ENCODE assay signal across 22 mouse cellular contexts in genomic region chr17:49085111-49085510, GRCm38 (mm10).
A peak's percentile ranks its signal among the peaks of the same experiment; 100 is the strongest.
DNase-seq lines count a peak whose midpoint lies in the region; ATAC-seq lines count a peak whose summit lies in the region.
"Had no signal": no experiment of that assay in that cellular context is flagged by ENCODE, and none has a peak within 500 bp of the region (broad histone marks: within the 10 kb centered on the region; RNA-seq: fewer than 3 reads in every experiment).

No protein-coding gene starts in this region.

- 98% methylated on average over 4 of the region's 4 CpGs for WGBS in midbrain, embryonic 13.5 days
- 90% methylated on average over 4 of the region's 4 CpGs for WGBS in forebrain, embryonic 11.5 days

- H3K9me3 ChIP-seq in midbrain, embryonic 13.5 days, result no peaks in the 10 kb centered on the region
- H3K9me3 ChIP-seq in forebrain, embryonic 11.5 days (ENCODE audit: control insufficient read depth, low read length), result no peaks in the 10 kb centered on the region
- H3K9me3 ChIP-seq: embryonic facial prominence, embryonic 10.5 days; heart, embryonic 15.5 days; hindbrain, embryonic 13.5 days had no signal

- H3K9ac ChIP-seq in midbrain, embryonic 13.5 days (replicated peaks), result no peak overlapping the region
- H3K9ac ChIP-seq in forebrain, embryonic 11.5 days (ENCODE audit: low read length), result no peak overlapping the region
- H3K9ac ChIP-seq: heart, embryonic 15.5 days; hindbrain, embryonic 13.5 days had no signal

- no peaks in the 10 kb centered on the region for H3K36me3 ChIP-seq in midbrain, embryonic 13.5 days
- no peaks in the 10 kb centered on the region for H3K36me3 ChIP-seq in forebrain, embryonic 11.5 days (ENCODE audit: control insufficient read depth, insufficient read depth, low read length)
- H3K36me3 ChIP-seq: embryonic facial prominence, embryonic 10.5 days; heart, embryonic 15.5 days; hindbrain, embryonic 13.5 days had no signal

- no peaks in the 10 kb centered on the region for H3K27me3 ChIP-seq in midbrain, embryonic 13.5 days
- no peaks in the 10 kb centered on the region for H3K27me3 ChIP-seq in forebrain, embryonic 11.5 days (ENCODE audit: control insufficient read depth, insufficient read depth, low read length)
- H3K27me3 ChIP-seq: CH12.LX; hindbrain, embryonic 13.5 days; Patski had no signal

- ATAC-seq in midbrain, embryonic 13.5 days, result no peak
- no peak for ATAC-seq in forebrain, embryonic 11.5 days (replicated peaks; ENCODE audit: low FRiP score)
- ATAC-seq: activated CD4-positive, CD25-positive, alpha-beta regulatory T cell, adult 4 months; forebrain, embryonic 14.5 days; hindbrain, postnatal 0 days; Patski had no signal

- no peak overlapping the region for H3K4me2 ChIP-seq in midbrain, embryonic 13.5 days (replicated peaks)
- no peak overlapping the region for H3K4me2 ChIP-seq in forebrain, embryonic 11.5 days (ENCODE audit: low read depth, low read length, severe bottlenecking)
- H3K4me2 ChIP-seq: heart, embryonic 11.5 days; heart, embryonic 15.5 days; hindbrain, embryonic 13.5 days had no signal

- no peak overlapping the region for H3K27ac ChIP-seq in midbrain, embryonic 13.5 days
- H3K27ac ChIP-seq in forebrain, embryonic 11.5 days (ENCODE audit: low read depth, low read length), result no peak overlapping the region
- H3K27ac ChIP-seq: embryonic facial prominence, embryonic 10.5 days; heart, embryonic 15.5 days; hindbrain, embryonic 13.5 days; hindbrain, postnatal 0 days had no signal

- DNase-seq in left cerebral cortex, adult 11 months (ENCODE audit: low spot score), result peak; percentile 42
- DNase-seq in left cerebral cortex, postnatal 10 days (ENCODE audit: extremely low spot score in 1 of 2, low spot score in 2 of 2), result no peak
- peak; percentile 49 for DNase-seq in right cerebral cortex, postnatal 25 days
- no peak for DNase-seq in right cerebral cortex, postnatal 10 days (ENCODE audit: low spot score in 2 of 2)
- peak; percentile 39 to 63 for DNase-seq in left cerebral cortex, postnatal 14 days (ENCODE audit: low spot score in 2 of 2)
- DNase-seq in telencephalon, adult 2 months (ENCODE audit: low read depth, low spot score), result peak; percentile 68
- DNase-seq in forebrain, embryonic 11.5 days (ENCODE audit: low spot score), result no peak
- DNase-seq: adrenal gland, postnatal 14 days; cerebellum, adult 2 months; cerebellum, postnatal 10 days; heart, adult 18-20 months; heart, postnatal 14 days had no signal

- H3K4me3 ChIP-seq in midbrain, embryonic 13.5 days (replicated peaks), result no peak overlapping the region
- no peak overlapping the region for H3K4me3 ChIP-seq in forebrain, embryonic 11.5 days (ENCODE audit: low read depth, low read length)
- H3K4me3 ChIP-seq: embryonic facial prominence, embryonic 10.5 days; heart, embryonic 15.5 days; hindbrain, embryonic 13.5 days had no signal

- intact Hi-C loops in left cerebral cortex, postnatal 10 days (cut with DNase I), result no loop called here
- intact Hi-C loops in left cerebral cortex, postnatal 14 days (cut with DNase I), result no loop called here

- no peaks in the 10 kb centered on the region for H3K4me1 ChIP-seq in midbrain, embryonic 13.5 days (replicated peaks)
- no peaks in the 10 kb centered on the region for H3K4me1 ChIP-seq in forebrain, embryonic 11.5 days (replicated peaks; ENCODE audit: control insufficient read depth, insufficient read depth, low read length)
- H3K4me1 ChIP-seq: embryonic facial prominence, embryonic 10.5 days had no signal

Comparison
In these comparisons a context has a peak if more than half of its experiments do, and no peak if none do; other contexts are left out.
1. DNase-seq: peak in left cerebral cortex, adult 11 months (single experiment), right cerebral cortex, postnatal 25 days (single experiment), left cerebral cortex, postnatal 14 days (2 of 2) and telencephalon, adult 2 months (single experiment); none in left cerebral cortex, postnatal 10 days (0 of 2), right cerebral cortex, postnatal 10 days (0 of 2) and forebrain, embryonic 11.5 days (single experiment).